Mouse (Mus musculus) megakaryocyte-erythroid progenitor cell, adult 5-6 weeks (primary cell): ENCODE measurements around the gene Galc. TPM values are rescaled to one million over a fixed set of nuclear protein-coding genes. Genes with fewer than 3 reads are reported as not detected.

Experiments used
- ATAC-seq: replicated peaks from 2 replicates; pipeline ENCODE4 v1.8.0; 2016; ENCODE audit warnings: mild to moderate bottlenecking, inconsistent platforms; ENCODE audit not compliant: severe bottlenecking, poor library complexity, low FRiP score, low TSS enrichment
- total RNA-seq, 2 experiments: library from RNA; stranded (forward) in 1 of 2; stranded (reverse) in 1 of 2; fragments of 200-1000, 215-1000 nt in 1 of 2; fragments of >200 nt in 1 of 2; fragmentation: Nextera tagmentation in 1 of 2; gene quantifications; 2 replicates each; pipeline ENCODE4 v1.2.3; 2014 to 2017

Gene Galc
- total RNA-seq (2014; fragmentation: Nextera tagmentation) (3.7 and 5.4 TPM in 2 replicates), total RNA-seq (2017) (4.6 and 7.5 TPM in 2 replicates)

DNA sequence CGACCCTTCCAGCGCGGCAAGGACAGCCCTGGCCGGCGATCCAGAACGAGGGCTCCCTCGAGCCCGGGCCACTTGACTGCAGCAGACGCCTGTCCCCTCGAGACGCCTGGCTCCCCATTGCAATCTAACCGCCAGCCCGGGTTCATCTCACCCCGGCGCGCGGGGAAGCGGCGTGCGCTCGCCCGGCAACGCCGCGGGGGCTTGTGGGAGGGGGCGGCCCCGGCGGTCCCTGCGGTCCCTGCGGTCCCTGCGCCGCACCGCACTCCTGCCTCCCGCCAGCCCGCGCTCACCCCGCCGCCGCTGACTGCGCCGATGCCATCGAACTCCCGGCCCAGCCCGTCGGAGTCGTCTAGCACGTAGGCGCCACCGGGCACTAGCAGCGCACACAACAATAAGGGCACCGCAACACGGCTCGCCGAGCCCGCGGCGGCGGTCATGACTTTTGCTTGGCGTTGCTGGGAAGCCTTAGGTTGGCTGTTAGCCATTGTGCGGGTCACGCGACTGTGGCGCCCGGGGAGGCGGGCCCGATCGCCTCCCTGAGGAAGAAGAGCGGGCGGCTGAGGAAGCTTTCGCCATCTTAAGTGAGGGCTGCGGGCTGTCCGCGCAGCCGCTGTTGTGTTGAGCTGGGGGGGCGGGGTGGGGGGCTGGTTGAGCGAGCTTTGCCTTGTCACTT lies at the start of gene Galc:
TSS of gene Galc (minus strand) at position 615 of the 673 bp plus-strand sequence.
- ATAC-seq: peak; percentile 87

DNA sequence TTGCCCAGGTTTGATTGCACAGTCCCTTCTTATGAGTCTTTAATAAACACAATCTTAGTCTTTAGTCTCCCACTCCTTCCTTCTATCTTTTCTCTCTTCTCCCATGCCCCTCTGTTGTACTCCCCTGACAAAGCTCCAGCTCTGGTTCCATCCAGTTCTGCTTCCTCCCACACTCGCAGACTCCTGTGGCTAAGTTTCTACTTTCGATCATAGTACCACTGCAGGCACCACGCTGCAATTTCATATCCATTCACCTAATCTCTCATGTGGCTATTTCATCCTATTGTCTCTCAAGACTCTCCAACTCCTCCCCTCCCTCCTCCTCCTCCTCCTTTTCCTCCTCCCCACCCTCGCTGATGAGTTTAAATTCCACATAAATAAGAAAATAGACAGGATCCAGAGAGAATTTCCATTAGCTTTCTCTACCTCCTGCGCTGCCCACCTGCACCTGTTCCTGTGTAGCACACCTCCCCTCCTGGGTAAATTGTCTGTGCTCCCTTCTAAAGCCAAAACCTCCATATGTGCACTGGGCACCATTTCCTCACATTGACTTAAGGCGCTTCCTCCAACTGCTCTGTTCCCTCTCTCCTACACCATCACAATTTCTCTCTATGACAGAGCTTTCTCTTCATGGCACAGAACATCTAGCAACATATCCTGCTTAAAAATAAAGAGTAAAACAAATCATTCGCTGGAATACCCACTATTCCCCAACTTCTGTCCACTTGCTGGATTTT lies 48.1 kb upstream of the Galc start:
- no peak for ATAC-seq

GRCm38 (mm10) chr12:98303013-98303412 lies 43.8 kb upstream of the Galc start:
- no peak for ATAC-seq

DNA sequence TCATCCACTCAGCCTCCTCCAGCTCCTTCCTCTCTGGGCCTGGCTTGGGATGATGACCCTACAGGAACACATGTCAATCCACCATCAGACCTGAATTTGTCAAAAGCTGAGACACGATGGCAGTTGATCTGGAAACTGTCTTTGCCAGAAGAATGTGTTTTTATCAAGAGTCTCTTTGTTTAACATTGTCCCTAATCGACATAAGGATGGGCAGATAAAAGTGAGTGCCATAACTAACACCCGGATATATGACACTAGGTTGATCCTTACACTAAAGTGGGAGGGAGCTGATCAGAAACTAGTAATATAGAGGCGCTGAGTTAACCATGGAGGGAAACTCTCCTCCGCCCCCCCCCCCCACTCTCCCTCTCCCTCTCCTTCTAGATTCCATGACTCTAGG lies 42.7 kb upstream of the Galc start:
- peak; percentile 82 for ATAC-seq

GRCm38 (mm10) chr12:98294241-98294640 lies 35.0 kb upstream of the Galc start:
- ATAC-seq: no peak

- ATAC-seq: 0 out of 2 replicates have a peak, but pooled peaks have one; percentile 10
Measured at GRCm38 (mm10) chr12:98292278-98292677, 33.0 kb upstream of the Galc start.

DNA sequence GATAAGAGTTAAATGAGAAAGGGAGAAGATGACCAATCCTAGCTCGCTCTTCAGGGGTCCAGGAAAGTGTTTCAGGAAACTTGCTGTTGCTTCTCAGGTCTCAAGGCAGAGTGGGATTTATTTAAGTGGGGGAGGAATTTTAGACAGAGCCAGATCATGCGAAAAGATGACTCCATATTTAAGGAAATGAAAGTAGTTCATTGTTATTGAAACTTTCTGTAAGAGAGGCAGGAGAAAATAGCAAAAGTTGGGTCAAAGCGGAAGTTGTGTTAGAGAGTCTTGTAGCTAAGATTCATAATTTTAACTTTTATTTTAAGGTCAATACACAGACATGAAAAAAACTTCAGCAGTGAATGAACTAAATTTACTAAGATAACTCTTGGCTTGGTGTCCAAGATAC lies 31.2 kb upstream of the Galc start:
- no peak for ATAC-seq

GRCm38 (mm10) chr12:98284477-98284876 lies 25.2 kb upstream of the Galc start:
- ATAC-seq: no peak

DNA sequence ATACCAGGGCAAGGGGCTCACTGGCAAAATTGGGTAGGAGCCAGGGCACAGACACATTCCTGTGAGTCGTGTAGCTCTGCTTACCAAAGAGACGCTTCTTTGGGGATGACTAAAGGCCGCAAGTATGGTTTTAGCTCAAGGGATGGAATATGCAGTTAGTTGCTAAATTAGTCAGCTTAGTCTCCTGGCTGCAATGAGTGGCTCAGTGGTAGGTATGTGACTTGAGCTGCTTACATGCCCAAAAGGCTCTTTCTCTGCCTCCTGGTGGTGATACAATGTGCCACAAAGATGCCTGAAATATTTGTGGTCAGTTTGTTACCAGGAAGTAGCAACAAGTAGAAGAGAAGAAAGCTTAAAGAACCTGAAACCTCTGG lies 24.2 kb upstream of the Galc start:
- ATAC-seq: no peak

- ATAC-seq: no peak
Measured at GRCm38 (mm10) chr12:98282776-98283486, 23.7 kb upstream of the Galc start.

DNA sequence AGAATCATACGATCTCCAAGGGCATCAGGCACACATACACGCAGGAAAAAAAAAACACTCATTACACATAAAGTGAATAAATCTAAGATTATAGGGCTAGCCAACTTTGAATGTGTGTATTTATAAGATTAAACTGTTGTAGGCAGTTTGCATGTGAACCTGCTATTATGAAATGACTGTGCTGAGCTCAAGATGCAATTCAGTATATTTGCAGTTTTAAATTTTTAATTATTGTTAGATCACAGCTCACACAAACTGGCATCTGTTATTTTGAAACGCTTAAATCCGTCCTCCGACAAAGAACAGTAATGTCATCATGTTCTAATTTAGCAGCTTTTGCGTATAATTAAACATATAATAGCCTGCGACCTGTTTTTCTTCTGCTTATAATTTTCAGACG lies 21.7 kb upstream of the Galc start:
- no peak for ATAC-seq

DNA sequence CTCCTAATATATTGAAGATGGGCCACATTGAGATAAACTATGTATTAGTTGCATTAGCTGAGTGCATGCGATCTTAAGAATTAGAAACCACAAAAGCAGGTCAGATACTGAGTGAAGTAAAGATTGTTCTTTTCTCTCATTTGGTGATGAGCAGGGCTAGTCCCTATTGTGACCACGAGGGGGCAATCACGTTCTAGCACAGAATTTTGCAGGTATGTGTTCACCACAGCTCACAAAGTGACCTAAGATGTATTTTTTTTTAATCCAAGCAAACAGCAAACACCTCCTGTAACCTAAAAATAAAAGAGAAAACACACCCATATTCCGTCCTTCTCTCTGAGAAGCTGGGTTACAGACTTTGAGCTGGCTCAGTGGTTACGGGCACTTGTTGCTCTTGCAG lies 21.3 kb upstream of the Galc start:
- ATAC-seq: peak; percentile 95

- ATAC-seq: no peak
Measured at GRCm38 (mm10) chr12:98272433-98272832, 13.2 kb upstream of the Galc start.

GRCm38 (mm10) chr12:98270810-98271566 lies 11.7 kb upstream of the Galc start:
- no peak for ATAC-seq

DNA sequence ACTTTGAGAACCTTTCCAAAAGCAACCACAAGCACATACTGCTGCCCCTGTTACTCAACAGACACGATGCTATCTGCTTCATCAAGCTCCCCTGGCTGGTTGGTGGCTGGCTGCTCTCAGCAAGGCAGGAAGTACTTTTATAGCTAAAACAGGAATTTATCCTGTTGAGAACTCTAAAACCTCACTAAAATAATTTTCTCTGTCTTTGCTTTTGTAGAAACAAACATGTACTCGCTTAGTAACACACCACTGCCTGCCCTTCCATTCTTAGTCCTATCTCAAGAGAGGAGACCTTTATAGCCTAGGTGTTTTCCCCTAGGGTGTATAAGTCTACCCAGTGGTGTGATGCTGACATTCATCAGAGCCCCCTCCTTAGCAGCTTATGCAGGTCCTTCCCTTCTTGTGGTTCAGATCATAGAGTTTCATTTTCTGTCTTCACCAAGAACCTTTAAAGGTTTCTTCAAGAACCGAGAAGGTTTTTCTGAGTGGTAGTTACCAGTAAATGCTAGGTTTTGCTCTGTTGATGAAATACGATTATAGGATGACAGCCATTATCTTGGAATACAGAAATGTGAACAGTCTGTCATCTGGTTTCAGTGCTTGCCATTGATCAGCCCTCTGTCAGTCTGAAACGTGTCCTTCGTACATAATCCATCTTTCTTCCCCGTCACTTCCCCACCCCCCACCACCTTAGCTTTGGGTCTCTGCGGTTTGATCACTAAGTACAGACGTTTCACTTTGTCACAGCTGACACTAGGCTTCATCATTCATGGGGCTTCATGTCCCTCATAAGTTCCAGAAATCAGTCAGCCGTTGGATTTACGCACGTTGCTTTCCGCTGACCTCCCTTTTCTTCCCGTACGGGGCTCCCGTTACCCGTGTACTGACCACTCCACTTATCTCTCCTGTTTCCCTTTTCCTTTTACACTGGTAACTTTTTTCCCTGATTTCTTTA lies 10.8 kb upstream of the Galc start:
- ATAC-seq: peak; percentile 60

DNA sequence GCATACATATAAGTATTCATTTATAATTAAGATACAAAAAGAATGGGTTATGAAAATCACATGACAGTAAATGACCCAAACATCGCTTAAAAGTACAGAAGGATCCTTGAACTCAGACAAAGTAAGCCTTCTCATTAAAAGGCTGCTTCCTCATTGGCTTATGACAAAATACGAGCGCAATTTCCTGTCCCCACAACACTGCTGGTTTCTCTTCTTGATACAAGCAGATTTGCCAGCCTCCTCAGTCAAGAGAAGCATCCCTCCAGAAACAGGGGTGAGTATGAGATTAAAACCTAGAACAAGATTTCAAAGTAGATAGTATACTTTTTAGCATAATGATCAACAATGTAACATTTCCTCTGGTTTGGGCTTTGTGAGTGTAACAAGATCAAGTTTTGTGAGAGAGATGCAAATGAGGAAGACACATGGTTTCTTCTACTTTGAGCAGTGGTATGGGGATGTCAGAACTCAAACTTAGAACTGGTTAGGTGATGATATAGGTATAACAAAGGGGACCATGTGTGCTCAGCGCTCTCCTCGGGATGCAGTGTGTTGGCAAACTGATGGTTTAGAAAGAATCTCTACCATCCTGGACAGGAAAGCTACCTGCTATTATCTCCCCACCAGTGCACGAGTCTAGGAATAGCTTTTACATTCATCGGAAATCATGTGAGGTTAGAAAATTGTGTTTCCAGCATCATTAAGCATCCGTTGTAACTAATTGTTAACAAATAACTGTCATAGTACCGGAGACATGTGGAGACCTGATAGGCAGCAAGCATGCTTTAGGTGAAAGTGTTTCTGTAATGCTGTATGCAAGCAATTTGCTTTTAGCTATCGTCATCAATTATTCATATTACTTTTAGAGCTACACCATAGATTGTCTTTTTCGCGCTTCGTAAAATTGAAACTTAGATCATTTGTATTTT lies 9.4 kb upstream of the Galc start, which contains the start of gene Gpr65:
TSS of gene Gpr65 (plus strand) at position 195 of the 929 bp plus-strand sequence.
- no peak for ATAC-seq

GRCm38 (mm10) chr12:98265697-98266096 lies 6.4 kb upstream of the Galc start:
- ATAC-seq: no peak

DNA sequence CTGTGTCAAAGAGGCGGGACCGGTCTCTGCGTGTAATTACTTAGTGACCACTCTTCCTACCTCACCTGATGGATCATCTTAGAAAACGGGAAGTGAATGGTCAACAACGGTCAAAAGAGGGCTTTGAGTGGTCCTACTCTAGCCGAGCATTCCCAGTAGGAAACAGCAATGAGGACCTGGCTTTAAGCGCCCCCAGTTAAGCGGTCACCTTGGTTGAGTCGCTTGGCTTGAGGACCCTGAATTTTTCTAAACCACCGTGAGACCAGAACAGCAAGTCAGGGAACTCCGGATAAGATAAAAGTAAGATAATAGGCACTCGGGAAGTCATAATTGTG lies 226 bp upstream of the Galc start:
- ATAC-seq: no peak
